Mouse (Mus musculus): Measurements from ENCODE around the gene Panx2.

- TF ChIP-seq TCF3 (IDR thresholded peaks at IDR 0.05; ENCODE audit: insufficient read length, low read depth), result no peak
- no peak for TF ChIP-seq POLR2A (IDR thresholded peaks at IDR 0.05; ENCODE audit: insufficient read length, low read depth)
- TF ChIP-seq MYOD1 (IDR thresholded peaks at IDR 0.05; ENCODE audit: control insufficient read depth in 1 of 3, insufficient read length in 2 of 3, low read depth in 2 of 3), result no peak
- TF ChIP-seq E2F4 (IDR thresholded peaks at IDR 0.05; ENCODE audit: insufficient read depth), result no peak
- TF ChIP-seq SRF (IDR thresholded peaks at IDR 0.05; ENCODE audit: control insufficient read depth, insufficient read length, low read depth), result no peak
- no peak for TF ChIP-seq USF1 (IDR thresholded peaks at IDR 0.05; ENCODE audit: low read depth)
Observed at GRCm38 (mm10) chr15:89044381-89044780, 15.2 kb upstream of the Panx2 start.
